Mouse (Mus musculus) embryo, embryonic 11 days (tissue): Measurements from ENCODE around the gene Dact3.

Source experiments
- DNase-seq: peaks from one replicate; pipeline ENCODE4 v3.0.0-alpha.2; 2015

Gene Dact3

GRCm38 (mm10) chr7:16894279-16894678, 19.2 kb downstream of the Dact3 start:
- DNase-seq: peak; percentile 31

GRCm38 (mm10) chr7:16895000-16895399, 19.9 kb downstream of the Dact3 start:
- peak; percentile 89 for DNase-seq

GRCm38 (mm10) chr7:16895511-16895910, 20.4 kb downstream of the Dact3 start:
- no peak for DNase-seq

GRCm38 (mm10) chr7:16900526-16900925, 25.4 kb downstream of the Dact3 start:
- DNase-seq: no peak

GRCm38 (mm10) chr7:16903439-16903955, 28.4 kb downstream of the Dact3 start:
- no peak for DNase-seq

- no peak for DNase-seq
Measured at GRCm38 (mm10) chr7:16904120-16904675, 29.1 kb downstream of the Dact3 start.

- DNase-seq: no peak
Measured at GRCm38 (mm10) chr7:16905491-16906021, 30.4 kb downstream of the Dact3 start.

- DNase-seq: no peak
Measured at GRCm38 (mm10) chr7:16906281-16906680, 31.2 kb downstream of the Dact3 start, which contains the start of gene Ptgir. TSS of gene Ptgir (plus strand) at chr7:16906490.

- DNase-seq: no peak
Measured at GRCm38 (mm10) chr7:16906889-16907559, 31.9 kb downstream of the Dact3 start.

- no peak for DNase-seq
Measured at GRCm38 (mm10) chr7:16907842-16908241, 32.7 kb downstream of the Dact3 start.

- DNase-seq: no peak
Measured at GRCm38 (mm10) chr7:16908367-16908766, 33.2 kb downstream of the Dact3 start.

- DNase-seq: no peak
Measured at GRCm38 (mm10) chr7:16908859-16909258, 33.7 kb downstream of the Dact3 start.

- no peak for DNase-seq
Measured at GRCm38 (mm10) chr7:16909909-16910308, 34.8 kb downstream of the Dact3 start.

- DNase-seq: no peak
Measured at GRCm38 (mm10) chr7:16911904-16912303, 36.8 kb downstream of the Dact3 start.

GRCm38 (mm10) chr7:16912360-16912759, 37.2 kb downstream of the Dact3 start:
- no peak for DNase-seq

GRCm38 (mm10) chr7:16913806-16914452, 38.8 kb downstream of the Dact3 start:
- DNase-seq: peak; percentile 83

GRCm38 (mm10) chr7:16914453-16915343, 39.6 kb downstream of the Dact3 start:
- no peak for DNase-seq

- DNase-seq: no peak
Measured at GRCm38 (mm10) chr7:16915461-16916340, 40.6 kb downstream of the Dact3 start.

- no peak for DNase-seq
Measured at GRCm38 (mm10) chr7:16916342-16917265, 41.5 kb downstream of the Dact3 start.

- no peak for DNase-seq
Measured at GRCm38 (mm10) chr7:16917447-16917846, 42.3 kb downstream of the Dact3 start.
